Mouse (Mus musculus) spleen, postnatal 4 days (tissue): ENCODE data around the gene Thoc3.
"Not testable (repeated sequence)": the region's sequence is repeated elsewhere in the genome, so short reads cannot be mapped to it uniquely, and the experiment has no call there.

Experiments
- DNase-seq, 2 experiments: peaks; one replicate each; pipeline ENCODE4 v3.0.0; 2022; ENCODE audit warnings: low spot score in 2 of 2

Thoc3 gene

GRCm38 (mm10) chr13:54468098-54469011, at the start of gene Thoc3:
TSS of gene Thoc3 (minus strand) at chr13:54468849.
- DNase-seq: peak; percentile 85 to 93

DNA sequence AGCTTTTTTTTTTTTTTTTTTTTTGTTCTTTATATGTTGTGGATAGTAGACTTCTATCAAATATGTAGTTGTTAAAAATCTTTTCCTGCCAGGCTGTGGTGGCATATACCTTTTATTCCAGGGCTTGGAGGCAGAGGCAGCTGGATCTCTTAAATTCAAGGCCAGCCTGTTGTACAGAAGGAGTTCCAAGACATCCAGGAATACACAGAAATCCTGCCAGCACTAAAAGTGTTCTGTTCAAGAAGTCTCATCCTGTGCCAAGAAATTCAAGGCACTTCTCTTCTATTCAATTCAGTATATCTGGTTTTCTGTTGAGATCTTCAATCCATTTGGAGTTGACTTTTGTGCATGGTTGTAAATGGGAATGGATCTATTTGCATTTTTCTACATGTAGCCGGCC, 37.3 kb upstream of the Thoc3 start:
- no peak for DNase-seq

DNA sequence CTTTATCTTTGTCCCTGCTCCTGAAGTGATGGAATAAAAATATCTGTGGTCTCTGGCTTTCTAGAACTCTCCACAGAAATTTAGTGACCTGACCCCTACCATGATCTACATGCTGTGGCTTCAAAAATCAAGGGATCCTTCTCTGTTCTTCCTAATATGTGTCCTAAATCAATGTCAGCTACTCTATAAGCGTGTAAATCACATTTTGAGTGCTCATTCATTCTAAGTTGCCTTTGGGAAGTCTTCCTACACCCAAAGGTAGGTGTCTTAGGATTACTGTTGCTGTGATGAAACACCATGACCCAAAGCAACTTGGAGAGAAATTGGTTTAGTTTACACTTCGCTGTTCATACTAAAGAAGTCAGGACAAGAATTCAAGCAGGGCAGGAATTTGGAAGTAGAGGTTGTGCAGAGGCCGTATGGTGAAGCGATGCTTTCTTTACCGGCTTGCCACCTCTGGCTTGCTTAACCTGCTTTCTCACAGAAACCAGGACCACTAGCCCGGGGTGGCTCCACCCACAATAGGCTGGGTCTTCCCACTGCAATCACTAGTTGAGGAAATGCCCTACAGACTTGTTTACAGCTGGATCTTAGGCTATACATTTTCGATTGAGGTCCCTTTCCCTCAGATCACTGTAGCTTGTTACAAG, 36.1 kb upstream of the Thoc3 start:
- DNase-seq: no peak

DNA sequence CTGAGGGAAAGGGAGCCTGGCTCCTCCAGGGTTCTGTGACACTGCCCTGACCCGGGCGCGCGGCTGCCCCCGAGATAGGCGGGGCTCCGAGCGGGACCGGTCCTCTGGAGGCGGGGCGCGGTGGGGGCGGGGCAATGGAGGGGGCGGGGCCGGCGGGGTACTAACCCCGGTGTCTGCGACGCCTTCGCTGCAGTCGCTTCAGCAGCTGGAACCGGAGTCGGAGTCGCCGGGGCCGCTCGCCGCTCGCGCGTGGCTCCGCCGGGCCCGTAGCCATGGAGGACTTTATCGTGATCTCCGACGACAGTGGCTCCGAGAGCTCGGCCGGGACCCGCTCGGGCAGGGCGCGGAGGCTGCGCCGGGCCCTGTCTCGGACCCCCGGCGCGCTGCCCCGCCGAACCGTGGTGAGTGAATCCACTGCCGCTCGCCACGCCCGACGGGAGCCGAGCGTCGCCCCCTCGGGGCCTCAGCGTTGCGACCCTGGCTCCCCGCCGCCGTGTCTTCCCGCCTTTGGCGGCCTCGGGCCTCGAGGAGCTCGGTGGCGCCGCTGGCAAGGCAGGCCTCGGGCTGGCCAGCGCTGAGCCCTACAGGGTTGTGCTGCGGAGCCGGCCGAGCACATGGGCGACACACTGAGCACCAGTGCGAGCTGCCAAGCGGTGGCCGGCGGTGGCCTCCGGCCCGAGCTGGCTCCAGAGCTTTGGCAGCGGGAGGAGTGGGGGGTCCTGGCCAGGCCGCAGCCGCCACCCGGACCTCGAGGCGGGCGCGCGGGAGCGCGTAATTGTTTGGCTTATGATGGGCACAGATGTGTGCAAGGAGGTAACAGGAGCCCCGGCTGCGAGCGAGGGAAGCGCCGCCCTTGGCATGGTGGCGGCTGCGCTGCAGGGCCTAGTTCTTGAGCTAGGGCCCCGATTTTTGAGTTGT, 35.2 kb upstream of the Thoc3 start, which contains the start of gene Simc1:
Simc1 (plus strand) TSS at position 176 of the 918 bp plus-strand sequence.
- DNase-seq: peak; percentile 73 to 91

GRCm38 (mm10) chr13:54503278-54503603, 34.6 kb upstream of the Thoc3 start:
- no peak for DNase-seq

DNA sequence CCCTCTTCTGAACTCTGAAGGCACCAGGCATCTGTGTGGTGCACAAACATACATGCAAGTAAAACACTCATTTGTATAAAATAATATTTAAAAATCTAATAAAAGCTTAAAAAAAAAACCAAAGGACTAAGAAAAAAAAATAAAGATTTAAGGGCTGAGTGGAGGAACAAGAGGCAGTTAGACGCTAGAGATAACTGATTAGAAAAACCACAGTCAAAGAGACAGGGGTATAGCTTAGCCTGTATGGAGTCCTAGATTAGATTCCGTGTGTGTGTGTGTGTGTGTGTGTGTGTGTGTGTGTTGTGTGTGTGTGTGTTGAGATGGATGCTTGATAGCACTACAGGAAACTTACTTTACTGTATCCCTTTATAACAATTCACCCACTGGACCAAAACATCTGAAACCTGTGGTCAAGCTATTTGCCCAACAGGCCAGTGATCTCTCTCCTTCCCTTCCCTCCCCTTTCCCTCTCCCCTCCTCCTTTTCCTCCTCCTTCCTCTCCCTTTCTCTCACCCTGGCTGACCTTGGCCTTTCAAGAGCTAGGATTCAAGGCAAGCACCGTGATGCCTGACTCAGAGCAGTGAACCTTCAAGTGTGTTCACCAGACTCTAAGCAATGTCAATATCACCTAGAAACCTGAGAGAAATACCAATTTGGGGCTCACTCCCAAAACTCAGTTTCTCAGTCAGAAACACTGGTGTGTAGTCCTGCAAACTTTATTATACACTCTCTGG, 33.5 kb upstream of the Thoc3 start:
- no peak for DNase-seq

GRCm38 (mm10) chr13:54501352-54501751, 32.7 kb upstream of the Thoc3 start:
- no peak for DNase-seq

- not testable (repeated sequence) for DNase-seq
Observed at GRCm38 (mm10) chr13:54499551-54499950, 30.9 kb upstream of the Thoc3 start.

- DNase-seq: no peak
Observed at GRCm38 (mm10) chr13:54491381-54491780, 22.7 kb upstream of the Thoc3 start.

- no peak for DNase-seq
Observed at GRCm38 (mm10) chr13:54490411-54490810, 21.8 kb upstream of the Thoc3 start.

GRCm38 (mm10) chr13:54481498-54481897, 12.8 kb upstream of the Thoc3 start:
- no peak for DNase-seq

- DNase-seq: no peak
Observed at GRCm38 (mm10) chr13:54479286-54479685, 10.6 kb upstream of the Thoc3 start.

DNA sequence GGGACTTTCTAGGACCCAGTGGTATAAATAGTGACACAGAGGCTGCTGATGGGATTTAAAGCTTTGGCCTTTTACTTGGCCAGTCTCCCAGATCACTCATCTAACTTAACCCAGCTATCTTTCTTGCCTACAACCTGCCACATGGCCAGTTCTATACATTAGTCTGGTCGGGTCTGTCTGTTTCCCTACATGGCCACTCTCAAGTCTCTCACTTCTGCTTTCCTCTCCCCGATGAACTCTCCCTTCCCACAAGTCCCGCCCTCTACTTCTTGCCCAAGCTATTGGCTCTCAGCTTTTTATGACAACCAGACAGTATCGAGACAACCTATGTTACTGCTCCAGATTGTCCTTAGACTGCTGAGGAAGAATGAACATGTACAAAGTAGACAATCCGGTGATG, 7.1 kb upstream of the Thoc3 start:
- DNase-seq: peak in 1 of 2 experiments; percentile 41

- DNase-seq: no peak
Observed at GRCm38 (mm10) chr13:54474996-54475395, 6.3 kb upstream of the Thoc3 start.

GRCm38 (mm10) chr13:54471967-54472366, 3.3 kb upstream of the Thoc3 start:
- no peak for DNase-seq

DNA sequence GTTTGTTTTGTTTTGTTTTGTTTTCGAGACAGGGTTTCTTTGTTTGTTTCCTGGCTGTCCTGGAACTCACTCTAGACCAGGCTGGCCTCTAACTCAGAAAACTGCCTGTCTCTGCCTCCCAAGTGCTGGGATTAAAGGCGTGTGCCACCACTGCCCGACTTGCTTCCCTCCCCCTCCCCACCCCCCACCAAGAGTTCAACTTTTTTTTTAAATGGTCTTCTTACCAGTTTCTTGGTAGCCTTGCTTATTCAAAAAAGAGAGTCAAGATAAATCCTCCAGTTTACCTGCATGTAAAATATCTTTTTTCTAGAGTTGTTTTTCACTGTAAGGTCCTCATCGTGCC, 334 bp upstream of the Thoc3 start:
- no peak for DNase-seq

DNA sequence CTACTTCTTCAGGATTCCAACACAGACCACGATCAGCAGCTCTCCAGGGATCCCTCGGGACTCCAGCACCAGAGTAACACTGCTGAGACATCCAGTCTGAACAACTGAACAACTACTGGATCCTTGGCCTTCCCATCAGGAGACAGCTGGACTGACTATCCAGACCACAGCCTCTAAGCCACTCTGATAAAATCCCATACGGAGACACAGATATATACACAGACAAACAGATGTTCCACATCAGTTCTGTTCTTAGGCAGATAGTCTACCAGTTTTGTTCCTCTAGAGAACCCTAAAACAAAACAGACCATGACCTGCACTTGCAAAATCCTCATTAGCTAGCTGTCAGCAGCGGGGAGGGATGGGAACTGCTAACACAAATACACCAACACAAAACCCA, 9.4 kb downstream of the Thoc3 start:
- DNase-seq: no peak

DNA sequence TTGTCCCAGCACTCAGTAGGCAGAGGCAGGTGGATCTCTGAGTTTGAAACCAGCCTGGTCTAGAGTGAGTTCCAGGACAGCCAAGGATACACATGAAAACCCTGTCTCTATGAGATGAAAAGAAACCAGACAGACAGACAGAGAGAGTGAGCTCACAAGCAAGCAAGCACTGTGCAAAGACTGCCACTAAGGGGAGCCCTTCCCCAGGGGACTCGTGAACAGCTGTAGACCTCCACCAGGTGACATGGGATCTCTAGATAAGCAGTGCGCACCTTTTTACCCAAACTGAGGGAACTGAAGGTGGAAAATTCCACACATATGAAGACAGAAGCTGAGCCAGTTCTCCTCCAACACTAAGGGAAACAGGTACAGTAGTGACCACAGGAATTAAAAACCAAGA, 11.6 kb downstream of the Thoc3 start:
- peak in 1 of 2 experiments; percentile 32 for DNase-seq

GRCm38 (mm10) chr13:54447496-54448224, 21.0 kb downstream of the Thoc3 start:
- DNase-seq: peak in 1 of 2 experiments; percentile 28

DNA sequence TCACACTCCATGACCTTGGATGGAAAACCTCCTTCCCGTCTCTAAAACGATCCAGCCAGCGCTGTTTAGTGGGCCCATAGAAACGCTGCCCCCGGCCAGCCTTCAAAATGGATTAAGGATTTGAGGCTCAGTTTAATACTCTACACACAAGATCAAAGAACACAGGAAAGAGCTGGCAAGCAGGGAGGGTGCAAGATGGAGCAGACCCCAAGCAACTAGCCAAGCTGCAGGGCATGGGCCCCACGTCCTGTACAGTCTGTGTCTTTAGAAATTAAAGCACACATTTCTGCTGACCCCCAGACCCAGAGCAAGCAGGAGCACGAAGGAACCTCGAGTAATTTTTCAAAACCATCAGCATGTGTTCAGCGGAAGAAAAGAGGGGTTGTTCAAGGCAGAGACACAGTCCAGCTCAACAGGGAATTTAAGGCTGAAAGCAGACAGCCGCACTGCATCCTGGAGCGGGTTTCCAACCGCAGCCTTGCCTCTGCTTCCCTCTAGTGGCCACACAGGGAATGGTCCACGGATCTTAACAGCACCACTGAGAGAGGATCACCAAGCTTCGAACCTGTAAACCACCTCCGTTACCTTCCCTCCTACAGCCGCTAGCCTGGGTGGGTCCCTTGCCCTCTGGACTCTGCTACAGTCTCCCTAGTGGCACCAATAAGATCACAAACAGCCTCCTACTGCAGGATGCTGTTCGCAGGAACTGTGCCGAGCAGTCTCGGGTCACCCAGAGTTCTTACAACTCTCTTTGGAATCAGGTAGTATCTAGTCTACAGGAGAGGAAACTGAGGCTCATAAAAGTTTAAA, 21.8 kb downstream of the Thoc3 start:
- DNase-seq: peak; percentile 76 to 91
